Mouse (Mus musculus): Measurements from ENCODE around the gene Nfe2l1.

Nfe2l1 gene

DNA sequence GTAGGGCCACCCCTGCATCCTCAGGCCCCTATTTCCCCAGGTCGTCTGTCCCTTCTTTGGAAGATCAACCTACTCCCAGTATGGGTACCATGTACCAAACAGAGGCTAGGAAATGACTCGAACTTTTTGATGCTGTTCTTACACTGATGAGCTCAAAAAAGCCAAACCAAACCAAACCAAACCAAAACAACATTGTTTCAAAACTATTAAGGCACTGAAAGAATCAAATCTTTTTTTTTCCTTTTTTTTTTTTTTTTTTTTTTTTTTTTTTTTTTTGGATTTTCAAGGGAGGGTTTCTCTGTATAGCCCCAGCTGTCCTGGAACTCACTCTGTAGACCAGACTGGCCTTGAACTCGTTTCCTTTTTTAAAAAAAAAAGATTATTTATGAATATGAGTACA is 13.9 kb upstream of the Nfe2l1 start:
- DNase-seq: no peak

DNA sequence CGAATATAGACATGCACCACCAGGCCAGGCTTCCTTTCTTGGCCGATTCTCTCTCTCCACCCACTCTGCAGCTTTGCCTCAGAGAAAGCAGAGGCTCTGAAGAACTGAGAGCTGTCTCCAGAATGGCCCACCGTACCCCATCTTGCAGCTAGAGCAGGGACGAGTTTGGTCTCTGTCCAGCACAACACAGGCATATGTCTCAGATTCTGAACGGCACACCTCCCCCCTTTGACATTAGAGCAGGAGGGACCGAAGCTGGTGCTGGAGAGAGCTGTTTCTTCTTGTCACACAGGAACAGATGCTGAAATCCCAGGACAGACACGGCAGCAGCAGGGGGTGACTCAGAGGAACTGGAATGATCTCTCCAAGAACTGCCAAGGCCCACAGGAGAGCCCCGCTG is 10.5 kb upstream of the Nfe2l1 start:
- DNase-seq: no peak

DNA sequence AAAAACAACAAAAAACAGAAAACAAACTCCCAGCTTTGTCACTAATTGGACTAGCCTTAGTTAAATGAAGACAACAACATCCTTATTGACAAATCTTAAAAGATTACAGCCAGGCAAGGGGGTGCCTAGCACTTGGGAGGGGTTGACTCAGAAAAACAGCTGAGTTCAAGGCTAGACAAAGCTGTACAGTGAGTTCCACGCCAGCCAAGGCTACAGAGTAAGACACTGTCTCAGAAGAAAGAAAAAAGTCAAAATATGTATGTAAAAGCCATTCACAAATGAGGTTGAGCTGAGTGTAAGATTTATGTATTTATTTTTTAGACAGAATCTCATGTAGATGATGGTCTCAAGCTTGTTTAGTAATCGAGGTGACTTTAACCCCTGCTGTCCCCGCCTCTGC is 10.1 kb upstream of the Nfe2l1 start:
- DNase-seq: no peak

DNA sequence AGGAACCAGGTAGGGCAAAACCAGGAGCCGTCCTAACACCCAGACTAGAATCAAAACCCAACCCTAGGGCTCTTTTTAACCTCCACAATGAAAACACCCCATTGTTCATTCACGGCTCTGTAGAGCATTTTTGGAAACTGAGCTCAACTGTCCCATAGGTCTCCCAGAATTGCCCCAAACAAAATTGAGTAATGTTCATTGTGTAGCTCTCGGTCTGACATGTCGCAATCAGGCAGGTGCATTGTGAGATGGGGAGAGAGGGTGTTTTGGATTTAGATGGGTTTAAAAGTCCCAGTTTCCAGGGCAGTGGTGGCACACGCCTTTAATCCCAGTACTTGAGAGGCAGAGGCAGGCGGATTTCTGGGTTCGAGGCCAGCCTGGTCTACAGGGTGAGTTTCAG is 9.7 kb upstream of the Nfe2l1 start:
- DNase-seq: no peak

DNA sequence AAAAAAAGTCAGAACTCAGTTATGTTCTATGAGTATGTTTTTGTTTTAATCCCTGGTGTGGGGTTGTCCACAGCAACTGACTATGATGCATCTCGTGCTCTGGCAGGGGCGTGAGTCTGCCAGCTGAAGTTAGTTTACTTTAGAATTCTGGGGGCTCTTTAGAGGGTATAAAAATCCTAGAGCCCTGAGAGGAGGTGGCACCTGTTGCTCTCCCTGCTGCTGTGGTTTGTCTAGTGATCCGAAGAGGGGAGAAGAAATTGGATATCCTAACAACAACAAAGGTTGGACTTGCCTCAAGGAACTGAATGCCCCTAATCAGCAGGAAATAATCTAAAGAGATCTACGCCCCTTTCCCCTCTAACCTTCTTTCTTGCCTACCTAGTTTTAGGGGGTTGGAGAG is 8.6 kb upstream of the Nfe2l1 start:
- DNase-seq: no peak

DNA sequence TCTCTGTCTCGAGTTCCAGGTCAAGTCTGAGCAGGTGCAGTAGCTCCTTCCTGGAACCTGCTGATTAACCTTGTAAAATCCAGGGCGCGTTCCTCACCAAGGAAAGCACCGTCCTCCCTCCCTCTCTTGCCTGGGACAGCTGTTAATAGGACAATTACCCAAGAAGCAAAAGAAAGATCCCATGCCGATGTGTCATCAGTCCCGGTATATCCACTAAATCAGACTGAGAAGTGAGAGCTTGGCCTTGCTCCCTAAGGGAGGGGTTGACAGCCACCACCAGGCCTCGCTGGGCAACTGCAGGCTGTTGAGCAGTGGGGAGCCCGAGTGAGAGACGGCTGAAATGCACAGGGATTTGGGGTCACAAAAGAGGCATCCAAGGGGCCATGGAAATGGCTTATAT is 7.5 kb upstream of the Nfe2l1 start:
- DNase-seq: no peak

DNA sequence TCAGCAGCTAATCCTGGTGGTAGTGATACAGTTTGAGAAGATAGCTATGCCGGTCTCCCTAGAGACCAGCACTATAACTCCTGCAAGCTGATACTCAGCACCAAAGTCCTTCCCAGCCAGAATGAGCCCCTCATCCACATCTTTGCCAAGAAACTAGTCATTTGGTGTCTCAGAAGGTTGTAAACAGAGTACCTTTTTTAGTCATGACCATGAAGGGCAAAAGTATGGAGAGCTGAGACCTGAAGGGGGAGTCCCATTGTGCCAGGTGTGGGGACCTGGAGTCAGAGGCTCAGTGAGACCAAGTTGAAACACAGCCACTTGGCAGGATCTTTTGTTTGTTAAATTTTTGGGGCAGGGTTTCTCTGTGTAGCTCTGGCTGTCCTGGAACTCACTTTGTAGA is 4.4 kb upstream of the Nfe2l1 start:
- DNase-seq: no peak

DNA sequence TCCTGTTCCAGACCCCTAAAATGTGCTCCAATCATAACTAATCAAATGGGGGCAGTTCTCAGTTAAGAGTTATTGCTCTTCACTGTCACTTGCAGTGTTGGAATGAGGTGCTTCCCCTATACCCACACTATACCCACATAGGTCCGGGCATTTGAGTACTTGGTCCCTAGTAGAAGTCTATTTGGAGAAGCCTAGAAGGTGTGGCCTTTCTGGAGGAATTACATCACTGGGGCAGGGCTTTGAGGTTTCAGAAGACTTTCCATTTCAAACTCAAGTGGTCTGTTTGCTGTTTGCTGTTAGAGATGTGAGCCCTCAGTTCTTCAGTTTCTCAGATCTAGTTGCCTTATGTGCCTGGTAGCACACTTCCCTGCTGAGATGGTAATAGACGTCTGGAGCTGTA is 3.2 kb upstream of the Nfe2l1 start:
- DNase-seq: no peak

DNA sequence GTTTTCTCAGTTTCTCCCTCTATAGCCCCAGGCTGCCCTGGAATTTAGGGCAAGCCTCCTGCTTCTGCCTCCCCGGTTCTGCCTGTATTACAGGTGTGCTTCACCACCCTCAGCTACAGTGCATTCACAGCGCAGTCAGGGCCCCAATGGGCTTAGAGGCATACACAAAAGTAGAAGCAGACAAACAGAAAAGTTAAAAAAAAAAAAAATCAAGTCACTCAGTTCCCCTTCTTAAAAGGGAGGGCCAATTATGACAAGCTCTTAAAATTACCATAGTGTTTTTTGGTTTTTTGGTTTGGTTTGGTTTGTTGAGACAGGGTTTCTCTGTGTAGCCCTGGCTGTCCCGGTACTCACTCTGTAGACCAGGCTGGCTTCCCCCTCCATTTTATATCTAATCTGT is 2.8 kb upstream of the Nfe2l1 start:
- DNase-seq: no peak

DNA sequence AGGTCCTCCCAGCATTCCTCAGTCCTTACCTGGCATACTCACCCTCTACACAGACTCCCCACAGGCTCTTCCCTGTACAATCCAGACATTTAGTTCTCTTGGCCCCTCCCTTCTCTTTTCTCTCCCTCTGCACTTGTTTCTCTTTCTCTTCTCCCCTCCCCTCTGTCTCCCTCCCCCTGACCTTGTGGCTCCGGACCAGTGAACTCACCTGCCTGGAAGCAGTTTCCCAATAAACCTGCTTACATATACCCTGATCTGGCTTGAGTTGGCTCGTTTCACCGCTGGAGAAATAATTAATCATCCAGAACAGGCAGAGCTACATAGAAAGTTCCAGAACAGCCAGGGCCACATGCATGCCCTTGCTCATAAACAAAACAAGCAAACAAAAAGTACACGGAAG is 1.7 kb upstream of the Nfe2l1 start:
- peak; percentile 61 to 88 for DNase-seq

DNA sequence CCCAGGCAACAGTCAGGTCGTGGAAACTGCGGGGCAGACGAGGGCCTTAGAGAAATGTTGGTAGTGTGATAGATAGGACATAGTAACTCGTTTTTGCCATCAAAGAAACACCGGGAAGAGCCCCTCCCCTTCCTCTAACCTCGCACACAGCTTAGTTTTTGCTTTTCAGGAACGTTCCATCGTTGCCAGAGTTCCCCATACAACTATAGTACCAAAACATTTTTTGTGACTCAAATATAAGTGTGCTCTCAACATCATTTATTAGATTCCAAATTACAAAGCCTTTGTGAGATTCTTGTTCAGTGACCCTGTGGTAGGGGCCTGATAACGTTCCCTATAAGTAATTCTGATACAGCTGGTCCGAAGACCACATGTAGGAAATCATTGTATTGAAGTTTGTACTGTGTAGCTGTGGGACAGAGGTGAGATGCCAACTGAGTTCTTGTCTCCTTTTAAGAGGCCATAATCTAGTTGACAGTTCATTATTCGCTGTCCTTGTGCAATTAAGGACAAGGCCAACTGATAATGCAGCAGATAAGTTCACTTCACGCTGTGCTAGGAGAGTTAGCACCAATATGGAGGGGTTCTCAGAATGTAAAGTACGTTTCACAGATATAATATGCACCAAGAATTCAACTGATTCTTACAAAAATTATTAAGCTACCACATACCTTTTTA is 910 bp upstream of the Nfe2l1 start:
- DNase-seq: no peak

DNA sequence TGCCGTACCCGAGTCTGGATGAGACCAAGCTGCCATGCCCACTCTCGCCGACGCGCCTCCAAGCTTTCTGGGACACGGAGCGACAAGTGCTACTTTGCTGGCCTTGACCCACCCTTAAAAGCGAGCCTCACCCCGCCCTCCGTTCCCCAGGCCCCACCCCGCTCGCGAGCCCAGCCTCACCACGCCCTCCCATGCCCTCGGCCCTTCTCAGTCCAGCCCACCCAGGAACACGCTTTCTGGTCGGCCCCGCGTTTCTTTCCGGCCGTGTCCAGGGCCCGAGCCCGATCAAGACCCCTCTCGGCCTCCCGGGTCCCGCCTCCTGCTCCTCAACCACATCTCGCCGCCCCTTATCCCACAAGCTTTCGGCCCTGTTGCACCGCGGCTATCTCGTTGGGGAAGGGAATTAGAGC is 360 bp downstream of the Nfe2l1 start:
- peak; percentile 91 to 95 for DNase-seq

DNA sequence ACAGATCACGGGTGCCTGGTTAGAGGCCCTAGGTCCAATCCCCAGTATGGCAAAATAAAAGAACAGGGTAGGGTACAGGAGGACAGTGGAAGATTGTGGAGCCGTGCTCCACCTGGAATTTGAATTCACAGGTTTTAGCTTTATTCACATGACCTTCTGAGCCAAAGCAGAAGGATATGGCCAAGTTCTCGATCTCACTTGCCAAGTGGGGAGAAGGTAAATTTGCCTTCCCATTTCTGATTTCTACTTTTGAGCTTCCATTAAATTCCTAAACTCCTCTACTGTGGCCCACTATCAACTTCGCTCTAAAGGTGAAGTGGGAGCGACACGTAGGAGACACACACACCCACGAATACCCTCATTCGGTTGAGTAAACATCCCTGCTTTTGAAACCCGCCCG is 887 bp downstream of the Nfe2l1 start:
- DNase-seq: no peak

DNA sequence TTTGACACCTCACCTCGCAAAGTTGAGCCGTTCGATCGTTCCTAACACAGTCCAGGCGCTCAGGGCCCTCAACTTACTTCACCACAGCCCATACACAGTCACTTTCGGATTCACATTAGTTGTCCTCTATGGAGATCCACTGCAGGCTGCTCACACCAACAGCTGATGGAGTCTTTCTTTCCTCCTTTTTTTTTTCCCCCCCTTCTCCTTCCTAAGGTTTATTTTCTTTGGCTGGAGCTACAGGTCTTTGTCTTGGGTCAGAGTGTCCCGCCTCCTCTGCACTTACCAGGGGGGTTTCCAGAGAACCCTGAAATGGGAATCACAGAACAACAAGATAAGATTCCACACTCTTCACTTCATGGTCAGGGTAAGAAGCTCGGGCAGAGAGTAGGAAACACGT is 1.9 kb downstream of the Nfe2l1 start:
- no peak for DNase-seq

DNA sequence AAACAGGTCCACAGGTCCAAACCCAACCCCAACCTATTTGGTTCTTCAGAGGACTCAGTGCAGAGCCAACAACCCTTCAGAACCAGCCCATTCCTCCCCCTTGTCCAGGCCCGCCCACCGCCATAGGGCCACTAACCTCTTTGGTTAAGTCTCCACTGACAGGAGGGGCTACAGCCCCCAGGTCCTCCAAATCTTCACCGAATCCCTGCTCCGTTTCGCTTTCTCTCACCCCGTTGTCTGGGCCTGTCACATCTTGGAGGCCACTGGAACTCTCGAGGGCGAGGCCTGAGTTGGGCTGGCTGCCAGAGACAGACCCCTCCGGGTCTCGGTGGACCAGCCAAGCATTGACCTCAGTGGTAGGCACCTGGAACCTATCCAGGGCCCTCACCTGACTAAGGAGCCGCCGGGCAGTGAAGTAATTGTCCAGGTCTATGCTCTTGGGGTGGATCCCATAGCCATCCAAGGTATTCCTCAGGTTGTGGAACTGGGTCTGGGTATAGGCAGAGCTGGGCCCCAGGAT is 2.6 kb downstream of the Nfe2l1 start:
- peak; percentile 40 to 68 for DNase-seq

DNA sequence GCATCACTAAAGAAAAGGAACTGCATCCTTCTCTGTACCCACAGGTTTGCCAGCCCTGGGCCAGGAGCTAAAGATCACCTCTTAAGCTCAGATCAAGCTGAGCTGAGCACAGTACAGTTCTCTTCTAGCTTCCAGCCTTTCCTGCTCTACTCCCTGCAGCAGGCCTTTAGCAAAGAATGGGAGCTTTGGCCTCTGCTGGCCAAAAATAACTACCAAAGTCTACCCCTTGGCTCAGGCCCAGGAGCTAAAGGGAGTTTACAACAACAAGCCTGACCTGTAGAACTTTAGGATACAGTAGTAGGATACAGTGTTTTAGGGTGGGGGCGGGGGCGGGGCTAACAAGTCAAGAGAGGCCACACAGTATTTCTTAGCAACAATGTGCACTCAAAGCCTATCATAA is 3.3 kb downstream of the Nfe2l1 start:
- DNase-seq: peak; percentile 68 to 73

DNA sequence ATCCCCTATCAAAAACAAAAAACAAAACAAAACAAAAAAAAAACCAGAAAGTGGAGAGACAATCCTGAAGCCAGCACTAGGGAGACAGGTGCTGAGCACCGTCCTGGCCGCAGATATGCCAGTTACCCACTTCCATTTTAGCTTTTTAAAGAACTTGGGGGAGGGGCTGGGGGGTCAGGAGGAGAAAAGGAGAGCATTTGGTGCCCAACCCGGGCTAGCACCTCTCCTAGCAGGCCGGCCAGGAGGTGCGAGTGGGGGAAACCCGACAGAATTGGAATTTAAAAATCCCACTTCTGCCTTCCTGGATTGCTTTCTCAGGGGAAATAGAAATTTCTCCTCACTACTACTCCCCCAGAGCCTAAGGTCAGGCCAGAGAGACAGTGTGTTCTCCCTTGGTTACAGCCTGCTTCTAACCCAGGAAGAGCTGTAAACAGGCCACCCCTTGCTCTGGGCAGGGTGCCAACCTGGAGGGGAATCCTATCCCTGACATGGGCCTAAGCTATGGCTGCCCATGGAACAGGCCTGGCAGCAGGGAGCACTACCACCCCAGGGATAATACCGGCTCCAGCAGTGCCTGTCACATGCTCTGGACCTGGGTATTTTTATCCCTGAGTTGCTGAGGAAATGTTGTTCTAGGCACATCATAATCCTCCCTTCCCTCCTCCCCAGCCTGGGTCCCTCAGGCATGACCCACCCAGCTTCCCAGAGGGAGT is 4.8 kb downstream of the Nfe2l1 start:
- peak; percentile 76 to 90 for DNase-seq

DNA sequence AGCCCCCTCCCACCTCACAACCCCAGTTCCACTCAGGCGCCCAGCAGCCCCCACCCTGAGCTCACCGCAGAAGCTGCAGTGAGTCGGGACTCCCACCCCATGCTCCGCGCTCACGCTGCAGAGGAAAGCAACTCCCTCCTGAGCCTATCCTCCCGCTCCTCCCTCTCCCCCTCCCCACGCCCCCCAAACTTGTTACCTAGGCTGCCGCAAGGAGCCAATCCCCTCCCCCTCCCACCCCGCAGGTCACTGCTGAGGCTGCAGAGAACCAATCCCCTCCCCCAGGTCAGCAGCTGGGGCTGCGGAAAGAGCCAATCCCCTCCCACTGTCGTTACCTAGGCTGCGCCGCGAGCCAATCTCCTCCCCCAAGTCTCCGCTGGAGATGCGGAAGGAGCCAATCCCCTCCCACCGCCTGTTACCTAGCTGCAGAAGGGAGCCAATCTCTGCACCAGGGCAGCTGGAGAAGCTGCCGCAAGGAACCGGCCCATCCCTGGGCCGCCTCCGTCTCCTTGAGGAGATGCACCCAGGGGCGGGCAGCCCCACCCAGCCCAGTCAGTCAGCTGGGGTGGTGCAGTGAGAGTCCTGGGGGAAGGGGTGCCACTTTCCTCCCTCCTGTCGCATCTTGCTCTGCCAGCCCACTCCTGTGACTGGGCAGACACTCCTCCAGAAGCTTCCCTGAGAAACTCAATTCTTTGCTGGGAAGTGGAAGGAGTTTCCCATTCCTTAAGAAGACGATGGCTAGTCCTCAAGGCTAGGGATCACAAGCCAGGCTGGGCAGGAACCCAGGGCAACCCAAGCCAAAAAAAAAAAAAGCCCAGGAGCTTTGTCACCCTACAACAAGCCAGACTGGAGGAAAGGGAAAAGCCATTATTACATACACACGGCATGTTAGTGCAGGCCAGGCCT is 5.6 kb downstream of the Nfe2l1 start:
- peak; percentile 92 to 97 for DNase-seq

DNA sequence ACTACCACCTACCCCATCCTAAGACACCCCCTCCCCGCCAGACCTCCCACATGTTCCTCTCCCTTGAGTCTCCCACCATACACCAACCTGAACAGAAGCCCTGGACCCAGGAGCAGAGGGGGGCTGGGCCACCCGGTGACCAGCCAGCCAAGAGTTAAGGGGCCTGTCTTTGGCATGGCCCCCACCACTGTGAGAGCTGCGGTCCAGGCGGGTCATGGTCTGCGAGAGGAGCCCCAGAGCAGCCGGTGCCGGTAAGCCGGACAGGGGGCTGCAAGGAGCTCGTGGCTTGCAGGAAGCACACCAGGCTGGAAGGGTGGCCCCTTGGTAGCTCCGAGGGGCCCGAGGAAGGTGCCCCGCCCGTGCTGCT is 6.3 kb downstream of the Nfe2l1 start:
- DNase-seq: peak in 1 of 2 experiments; percentile 46

DNA sequence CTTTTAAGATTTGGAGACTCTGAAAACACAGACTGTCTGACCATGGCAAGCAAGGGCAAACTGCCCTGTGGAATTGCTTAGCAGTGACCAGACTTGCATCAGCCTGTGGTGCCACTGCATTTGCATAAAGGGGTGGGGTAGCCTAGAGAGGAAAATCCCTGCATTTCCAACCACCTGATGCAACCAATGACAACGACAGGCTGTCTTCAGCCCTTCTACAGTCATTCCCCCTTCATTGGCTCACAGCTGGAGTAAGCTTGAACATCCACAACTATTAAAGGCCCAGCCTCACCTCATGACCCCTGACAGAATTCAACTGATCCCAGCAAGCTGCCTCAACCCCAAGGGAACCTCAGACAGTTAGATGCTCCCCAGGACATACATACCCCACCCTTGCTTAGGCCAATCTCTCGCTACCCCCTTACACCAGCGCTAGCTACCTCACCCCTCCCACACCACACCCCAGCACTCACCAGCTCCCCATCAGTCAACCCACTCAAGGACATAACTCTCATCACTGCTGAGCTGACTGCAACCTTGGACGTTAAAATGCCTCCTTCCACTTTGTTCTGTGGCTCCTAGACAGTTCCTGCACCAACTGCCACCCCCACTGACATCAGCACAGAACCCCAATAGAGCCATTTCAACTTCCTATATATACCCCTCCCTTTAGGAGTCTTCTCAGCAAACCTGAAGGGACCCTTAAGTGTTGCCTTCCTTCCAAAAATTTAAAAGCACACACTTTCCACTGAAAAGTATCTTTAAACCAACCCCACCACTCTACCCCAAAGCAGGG is 6.9 kb downstream of the Nfe2l1 start:
- DNase-seq: peak in 1 of 2 experiments; percentile 59

DNA sequence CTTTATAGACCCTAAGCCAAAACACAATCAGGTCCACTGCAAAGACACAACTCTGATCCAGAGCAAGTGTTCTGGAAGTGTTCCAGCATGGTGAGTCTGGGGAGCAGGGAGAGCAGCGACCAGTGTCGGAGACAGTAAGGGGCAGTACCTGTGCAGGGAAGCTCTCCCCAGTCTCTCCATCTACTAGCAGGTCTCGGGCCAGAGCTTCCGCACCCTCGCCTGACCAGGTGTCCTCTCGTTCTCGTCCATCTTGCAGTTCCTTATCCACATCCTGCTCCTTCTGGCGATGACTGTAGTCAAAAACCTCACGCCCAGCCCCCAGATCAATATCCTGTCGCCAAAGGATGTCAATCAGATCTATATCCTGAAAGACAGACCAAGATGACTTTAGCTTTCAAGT is 7.8 kb downstream of the Nfe2l1 start:
- no peak for DNase-seq

DNA sequence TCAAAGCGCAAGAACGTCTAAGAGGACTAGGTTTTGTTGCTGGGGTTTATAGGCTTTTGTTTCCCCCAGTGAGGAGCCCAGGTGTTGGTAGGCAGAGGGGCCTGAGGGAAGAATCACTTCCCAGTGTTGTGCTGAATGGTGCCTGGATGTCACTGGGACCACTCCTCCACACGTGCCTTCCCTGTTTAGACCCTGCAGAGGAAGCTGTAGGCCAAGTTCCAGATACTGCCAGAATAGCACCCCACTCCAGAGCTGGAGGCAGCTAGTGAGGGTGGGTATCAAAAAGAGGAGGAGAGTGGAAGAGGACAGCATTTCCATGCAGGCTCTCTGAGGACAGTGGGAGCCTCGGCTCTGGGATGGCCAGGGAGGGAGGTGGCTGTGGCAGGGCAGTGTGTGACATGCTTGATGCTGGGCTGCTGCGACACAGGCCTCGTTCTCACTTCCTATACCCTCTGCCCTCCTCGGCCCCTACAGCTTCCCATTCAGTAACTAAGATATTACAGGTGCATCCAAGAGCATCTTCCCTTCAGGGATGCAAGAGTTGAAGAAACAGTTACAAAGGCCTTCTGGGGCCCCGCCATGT is 11.5 kb downstream of the Nfe2l1 start:
- DNase-seq: no peak
